Mouse (Mus musculus) brain, embryonic 14.5 days (tissue): ENCODE data around the gene Antxr1.

Experiments used
- CTCF ChIP-seq: fragments of 200-500 bp; IDR thresholded peaks from 2 replicates; pipeline ENCODE4 v1.5.1; 2012; ENCODE audit warnings: inconsistent platforms, mild to moderate bottlenecking, moderate library complexity, borderline replicate concordance; ENCODE audit not compliant: insufficient read depth, insufficient read length; ENCODE audit errors: extremely low read depth
- POLR2A ChIP-seq: fragments of 200-500 bp; IDR thresholded peaks from 2 replicates; pipeline ENCODE4 v1.6.1; 2012; ENCODE audit warnings: mild to moderate bottlenecking, inconsistent platforms, borderline replicate concordance; ENCODE audit not compliant: poor library complexity, insufficient read depth, insufficient read length, severe bottlenecking; ENCODE audit errors: extremely low read depth

DNA sequence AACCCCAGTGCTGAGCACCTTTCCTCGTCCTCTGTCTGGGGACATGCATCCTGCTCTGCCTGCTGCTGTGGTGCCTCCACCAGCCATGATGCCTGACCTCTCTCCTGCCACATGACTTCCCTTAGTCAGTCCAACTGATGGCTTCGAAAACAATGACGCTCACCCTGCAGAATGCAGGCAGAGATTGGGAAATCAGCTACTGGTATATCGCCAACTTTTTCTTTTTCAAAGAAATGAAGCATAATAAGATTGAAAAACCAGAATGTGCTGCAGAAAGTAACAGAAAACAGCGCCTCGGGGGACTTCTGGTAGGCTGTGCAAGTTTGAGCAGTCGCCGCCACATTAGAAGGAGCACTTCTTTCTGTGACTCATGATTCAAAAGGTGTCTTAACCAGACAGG lies 18.7 kb downstream of the Antxr1 start:
- TF ChIP-seq CTCF (no peak), POLR2A (no peak)
